Comparison of ENCODE assay signal across 8 mouse cellular contexts in genomic region chr16:64851085-64851562, GRCm38 (mm10). TPM values are rescaled to one million over a fixed set of nuclear protein-coding genes. Genes with fewer than 3 reads are reported as not detected.
DNase-seq lines count a peak whose midpoint lies in the region; ATAC-seq and TF ChIP-seq lines count a peak whose summit lies in the region.

No protein-coding gene starts in this region.

- H3K4me2 ChIP-seq in heart, embryonic 14.5 days (ENCODE audit: low read length) = peak overlapping the region; percentile 72
- H3K4me2 ChIP-seq in forebrain, embryonic 13.5 days = peak overlapping the region; percentile 98
- H3K4me2 ChIP-seq in liver, embryonic 13.5 days = peak overlapping the region; percentile 90
- peak overlapping the region; percentile 95 for H3K4me2 ChIP-seq in stomach, postnatal 0 days (replicated peaks; ENCODE audit: low read depth)

- H3K4me1 ChIP-seq in heart, embryonic 14.5 days (ENCODE audit: control insufficient read depth in 2 of 2, insufficient read depth in 2 of 2, low read length in 2 of 2) = peaks cover 2 to 20% of the 10 kb centered on the region in 2 experiments
- peaks cover 10 to 12% of the 10 kb centered on the region in 2 experiments for H3K4me1 ChIP-seq in MEL (ENCODE audit: control insufficient read depth in 1 of 2, insufficient read depth in 2 of 2, low read length in 2 of 2)
- H3K4me1 ChIP-seq in forebrain, embryonic 13.5 days = peaks cover 30% of the 10 kb centered on the region
- H3K4me1 ChIP-seq in liver, embryonic 13.5 days (replicated peaks) = peaks cover 26% of the 10 kb centered on the region
- no peaks in the 10 kb centered on the region; the same call in 1 of the 2 replicates for H3K4me1 ChIP-seq in stomach, postnatal 0 days (replicated peaks; ENCODE audit: control insufficient read depth, insufficient read depth)

- no peak for TF ChIP-seq CTCF in MEL (IDR thresholded peaks at IDR 0.05 in 2 of 3, conservative IDR thresholded peaks at IDR 0.05 in 1 of 3; ENCODE audit: control insufficient read depth in 1 of 3, insufficient read depth in 1 of 3, low read depth in 2 of 3, low read length in 3 of 3, poor library complexity in 1 of 3, severe bottlenecking in 1 of 3)
- TF ChIP-seq CTCF in stomach, postnatal 0 days (IDR thresholded peaks at IDR 0.05; ENCODE audit: low read depth) = no peak

- no peak for TF ChIP-seq POLR2A in MEL (IDR thresholded peaks at IDR 0.05; ENCODE audit: control insufficient read depth in 1 of 2, insufficient read depth in 1 of 2, low read depth in 1 of 2, low read length in 2 of 2, poor library complexity in 1 of 2)

- 0% methylated on average over 43 of the region's 45 CpGs for WGBS in heart, embryonic 14.5 days
- under 1% methylated on average over 44 of the region's 45 CpGs for WGBS in forebrain, embryonic 13.5 days
- WGBS in liver, embryonic 13.5 days (ENCODE audit: insufficient replicate concordance) = under 1% methylated on average over 45 of the region's 45 CpGs
- under 1% methylated on average over 41 of the region's 45 CpGs for WGBS in stomach, postnatal 0 days

- ATAC-seq in heart, embryonic 14.5 days (ENCODE audit: insufficient number of reproducible peaks, insufficient read depth, low FRiP score, low read depth) = peak; percentile 28
- ATAC-seq in forebrain, embryonic 13.5 days = peak; percentile 52
- peak; percentile 25 for ATAC-seq in liver, embryonic 13.5 days (ENCODE audit: low read depth)
- ATAC-seq in stomach, postnatal 0 days (ENCODE audit: low FRiP score, low TSS enrichment) = peak; percentile 37; the same call in 1 of the 2 replicates

- peaks cover 28% of the 10 kb centered on the region for H3K36me3 ChIP-seq in heart, embryonic 14.5 days (ENCODE audit: control insufficient read depth, insufficient read depth, low read length)
- H3K36me3 ChIP-seq in MEL (ENCODE audit: control insufficient read depth in 1 of 2, insufficient read depth in 2 of 2, low read length in 2 of 2) = peaks cover 14 to 23% of the 10 kb centered on the region in 2 experiments
- peaks cover 15% of the 10 kb centered on the region for H3K36me3 ChIP-seq in forebrain, embryonic 13.5 days (ENCODE audit: poor library complexity, severe bottlenecking)
- H3K36me3 ChIP-seq in liver, embryonic 13.5 days = peaks cover 21% of the 10 kb centered on the region
- H3K36me3 ChIP-seq in stomach, postnatal 0 days (ENCODE audit: control insufficient read depth, insufficient read depth, low read length) = peaks cover 5% of the 10 kb centered on the region

- no peak for TF ChIP-seq RAD21 in MEL (IDR thresholded peaks at IDR 0.05; ENCODE audit: low read depth, low read length)

- H3K4me3 ChIP-seq in heart, embryonic 14.5 days (ENCODE audit: control insufficient read depth in 1 of 2, insufficient read depth in 1 of 2, low read depth in 1 of 2, low read length in 2 of 2) = peak overlapping the region; percentile 64 to 88
- H3K4me3 ChIP-seq in MEL (ENCODE audit: control insufficient read depth in 1 of 2, insufficient read depth in 1 of 2, low read depth in 2 of 2, low read length in 2 of 2) = peak overlapping the region; percentile 61 to 80
- peak overlapping the region; percentile 96 for H3K4me3 ChIP-seq in forebrain, embryonic 13.5 days
- H3K4me3 ChIP-seq in liver, embryonic 13.5 days (replicated peaks) = peak overlapping the region; percentile 96
- peak overlapping the region; percentile 95 for H3K4me3 ChIP-seq in stomach, postnatal 0 days (ENCODE audit: low read depth, low read length)

- H3K27me3 ChIP-seq in heart, embryonic 14.5 days (ENCODE audit: control insufficient read depth, insufficient read depth, low read length) = no peaks in the 10 kb centered on the region
- no peaks in the 10 kb centered on the region for H3K27me3 ChIP-seq in MEL (ENCODE audit: control insufficient read depth in 1 of 2, insufficient read depth in 2 of 2, low read length in 2 of 2)
- no peaks in the 10 kb centered on the region for H3K27me3 ChIP-seq in forebrain, embryonic 13.5 days
- no peaks in the 10 kb centered on the region for H3K27me3 ChIP-seq in liver, embryonic 13.5 days
- no peaks in the 10 kb centered on the region for H3K27me3 ChIP-seq in stomach, postnatal 0 days (ENCODE audit: control insufficient read depth, insufficient read depth, low read length)

- peak overlapping the region; percentile 90 for H3K9ac ChIP-seq in heart, embryonic 14.5 days (ENCODE audit: low read length)
- peak overlapping the region; percentile 96 for H3K9ac ChIP-seq in MEL (ENCODE audit: control insufficient read depth, low read depth, low read length, poor library complexity, severe bottlenecking)
- H3K9ac ChIP-seq in forebrain, embryonic 13.5 days = peak overlapping the region; percentile 91
- H3K9ac ChIP-seq in liver, embryonic 13.5 days = peak overlapping the region; percentile 96
- peak overlapping the region; percentile 94 for H3K9ac ChIP-seq in stomach, postnatal 0 days (ENCODE audit: low read length)

- H3K27ac ChIP-seq in heart, embryonic 14.5 days (replicated peaks in 1 of 2; ENCODE audit: control insufficient read depth in 1 of 2, insufficient read depth in 1 of 2, low read depth in 2 of 2, low read length in 2 of 2) = peak overlapping the region; percentile 88 to 94
- peak overlapping the region; percentile 58 for H3K27ac ChIP-seq in MEL (ENCODE audit: control insufficient read depth, low read depth, low read length)
- H3K27ac ChIP-seq in forebrain, embryonic 13.5 days = peak overlapping the region; percentile 95
- peak overlapping the region; percentile 92 for H3K27ac ChIP-seq in liver, embryonic 13.5 days
- peak overlapping the region; percentile 95 for H3K27ac ChIP-seq in stomach, postnatal 0 days (replicated peaks)

- no peak; a peak in 1 of 4 replicates for TF ChIP-seq EP300 in MEL (IDR thresholded peaks at IDR 0.05; ENCODE audit: low read depth in 1 of 2, low read length in 2 of 2)
- no peak for TF ChIP-seq EP300 in stomach, postnatal 0 days (optimal IDR thresholded peaks at IDR 0.05)

- DNase-seq in heart, postnatal 4 days = no peak
- DNase-seq in MEL (ENCODE audit: low read depth, low spot score) = no peak
- DNase-seq in liver, embryonic 13.5 days = no peak
- DNase-seq in stomach, postnatal 0 days (ENCODE audit: low spot score) = no peak
- DNase-seq in spleen, postnatal 10 days (ENCODE audit: low spot score in 2 of 2) = no peak
- no peak for DNase-seq in kidney, postnatal 25 days

- H3K9me3 ChIP-seq in heart, embryonic 14.5 days (ENCODE audit: control insufficient read depth, low read length) = no peaks in the 10 kb centered on the region
- no peaks in the 10 kb centered on the region for H3K9me3 ChIP-seq in MEL (replicated peaks; ENCODE audit: insufficient read depth, low read length)
- no peaks in the 10 kb centered on the region for H3K9me3 ChIP-seq in forebrain, embryonic 13.5 days (replicated peaks)
- H3K9me3 ChIP-seq in liver, embryonic 13.5 days (replicated peaks) = no peaks in the 10 kb centered on the region
- no peaks in the 10 kb centered on the region for H3K9me3 ChIP-seq in stomach, postnatal 0 days (ENCODE audit: control insufficient read depth, low read length)

- H3K79me2 ChIP-seq in MEL (ENCODE audit: control insufficient read depth, insufficient read depth, low read length, poor library complexity) = peaks cover 56% of the 10 kb centered on the region

TF ChIP-seq in MEL, 35 proteins besides CTCF, POLR2A, EP300 and RAD21:
- TF ChIP-seq POLR2AphosphoS2 (IDR thresholded peaks at IDR 0.05; ENCODE audit: low read length) = no peak
- TF ChIP-seq UBTF (IDR thresholded peaks at IDR 0.05; ENCODE audit: borderline replicate concordance, insufficient read depth, low read depth, low read length) = 0 out of 2 replicates have a peak, but pooled peaks have one; percentile 70

RNA-seq across cellular contexts. Expression of gene Zfp654, which starts 0.3 kb away (rescaled TPM):
- polyA plus RNA-seq in heart, embryonic 14.5 days (2014; fragmentation: Nextera tagmentation; extraction: Ambion mirVana) = 7.0 and 9.0 TPM in 2 replicates
- 10 to 100 TPM; 10.6 to 10.8 TPM for total RNA-seq in heart, postnatal 4 days (2021)
- total RNA-seq in MEL (2012; rRNA removed) = 5.0 and 5.9 TPM in 2 replicates
- 10 to 100 TPM in 1 of 2 experiments, 1 to 10 TPM in 1; 6.9 to 61.6 TPM for polyA plus RNA-seq in MEL (2012; ENCODE audit: insufficient read depth in 1 of 2, insufficient read length in 2 of 2, low read depth in 1 of 2, low replicate concordance in 2 of 2, missing spikeins in 1 of 2)
- polyA plus RNA-seq in forebrain, embryonic 13.5 days (2015; fragmentation: Nextera tagmentation; extraction: Ambion mirVana) = 5.1 and 5.9 TPM in 2 replicates
- 2.4 and 3.3 TPM in 2 replicates for polyA plus RNA-seq in liver, embryonic 13.5 days (2015; fragmentation: Nextera tagmentation; extraction: Ambion mirVana)
- polyA plus RNA-seq in stomach, postnatal 0 days (2015; fragmentation: Nextera tagmentation; extraction: Ambion mirVana) = 2.4 and 2.6 TPM in 2 replicates

RNA-seq across cellular contexts. Expression of gene Cggbp1, which starts 0.7 kb away (rescaled TPM):
- 59.1 and 65.2 TPM in 2 replicates for polyA plus RNA-seq in heart, embryonic 14.5 days (2014; fragmentation: Nextera tagmentation; extraction: Ambion mirVana)
- total RNA-seq in heart, postnatal 4 days (2021) = 10 to 100 TPM; 61.3 to 63.1 TPM
- 35.1 and 36.3 TPM in 2 replicates for total RNA-seq in MEL (2012; rRNA removed)
- polyA plus RNA-seq in MEL (2012; ENCODE audit: insufficient read depth in 1 of 2, insufficient read length in 2 of 2, low read depth in 1 of 2, low replicate concordance in 2 of 2, missing spikeins in 1 of 2) = 10 to 100 TPM; 62.2 to 65.5 TPM
- polyA plus RNA-seq in forebrain, embryonic 13.5 days (2015; fragmentation: Nextera tagmentation; extraction: Ambion mirVana) = 80.3 and 83.3 TPM in 2 replicates
- polyA plus RNA-seq in liver, embryonic 13.5 days (2015; fragmentation: Nextera tagmentation; extraction: Ambion mirVana) = 23.2 and 30.7 TPM in 2 replicates
- polyA plus RNA-seq in stomach, postnatal 0 days (2015; fragmentation: Nextera tagmentation; extraction: Ambion mirVana) = 32.0 and 36.2 TPM in 2 replicates
